Mouse (Mus musculus): ENCODE data around the gene Eif4e1b. TPM values are rescaled to one million over a fixed set of nuclear protein-coding genes. Genes with fewer than 3 reads are reported as not detected.

Gene Eif4e1b
- polyA plus RNA-seq, 1 experiment = not detected

- no peaks in the 10 kb centered on the region for H3K27me3 ChIP-seq (ENCODE audit: control insufficient read depth, insufficient read depth, low read length)
- TF ChIP-seq CTCF (IDR thresholded peaks at IDR 0.05; ENCODE audit: borderline replicate concordance, control insufficient read depth, extremely low read depth, insufficient read depth, low read length, poor library complexity) = no peak
- no peak for TF ChIP-seq POLR2A (IDR thresholded peaks at IDR 0.05; ENCODE audit: control insufficient read depth, extremely low read depth, insufficient read depth, low read length, poor library complexity)
- no peaks in the 10 kb centered on the region for H3K4me1 ChIP-seq (replicated peaks; ENCODE audit: control insufficient read depth, insufficient read depth, low read length)
- no peak overlapping the region for H3K4me3 ChIP-seq (ENCODE audit: control insufficient read depth, insufficient read depth, low read length)
- WGBS = 94% methylated on average over 14 of the region's 14 CpGs
- H3K27ac ChIP-seq (ENCODE audit: control insufficient read depth, insufficient read depth, low read length) = no peak overlapping the region
- no peaks in the 10 kb centered on the region for H3K36me3 ChIP-seq (ENCODE audit: control insufficient read depth, insufficient read depth, low read length)
- no peak for DNase-seq
Measured at GRCm38 (mm10) chr13:54836351-54837030, 52.7 kb downstream of the Eif4e1b start.

- Histone ChIP-seq H3K27ac (ENCODE audit: control insufficient read depth, insufficient read depth, low read length) (no peak overlapping the region), H3K4me3 (ENCODE audit: control insufficient read depth, insufficient read depth, low read length) (no peak overlapping the region), H3K36me3 (ENCODE audit: control insufficient read depth, insufficient read depth, low read length) (no peaks in the 10 kb centered on the region), H3K27me3 (ENCODE audit: control insufficient read depth, insufficient read depth, low read length) (no peaks in the 10 kb centered on the region), H3K4me1 (replicated peaks; ENCODE audit: control insufficient read depth, insufficient read depth, low read length) (no peaks in the 10 kb centered on the region)
- 81% methylated on average over 5 of the region's 5 CpGs for WGBS
- no peak for TF ChIP-seq CTCF (IDR thresholded peaks at IDR 0.05; ENCODE audit: borderline replicate concordance, control insufficient read depth, extremely low read depth, insufficient read depth, low read length, poor library complexity)
- TF ChIP-seq POLR2A (IDR thresholded peaks at IDR 0.05; ENCODE audit: control insufficient read depth, extremely low read depth, insufficient read depth, low read length, poor library complexity) = no peak
- DNase-seq = no peak
Measured at GRCm38 (mm10) chr13:54837061-54837460, 53.3 kb downstream of the Eif4e1b start.

- WGBS = 11% methylated on average over 9 of the region's 9 CpGs
- no peak for DNase-seq
- TF ChIP-seq POLR2A (IDR thresholded peaks at IDR 0.05; ENCODE audit: control insufficient read depth, extremely low read depth, insufficient read depth, low read length, poor library complexity) = no peak
- no peak for TF ChIP-seq CTCF (IDR thresholded peaks at IDR 0.05; ENCODE audit: borderline replicate concordance, control insufficient read depth, extremely low read depth, insufficient read depth, low read length, poor library complexity)
- no peaks in the 10 kb centered on the region for H3K4me1 ChIP-seq (replicated peaks; ENCODE audit: control insufficient read depth, insufficient read depth, low read length)
- H3K36me3 ChIP-seq (ENCODE audit: control insufficient read depth, insufficient read depth, low read length) = no peaks in the 10 kb centered on the region
- H3K27me3 ChIP-seq (ENCODE audit: control insufficient read depth, insufficient read depth, low read length) = no peaks in the 10 kb centered on the region
- no peak overlapping the region for H3K27ac ChIP-seq (ENCODE audit: control insufficient read depth, insufficient read depth, low read length)
- no peak overlapping the region for H3K4me3 ChIP-seq (ENCODE audit: control insufficient read depth, insufficient read depth, low read length)
Measured at GRCm38 (mm10) chr13:54837471-54837889, 53.7 kb downstream of the Eif4e1b start.

Other genes with a start within 250 kb of the Eif4e1b start
- 104 and 105 TPM in 2 replicates for gene 4833439L19Rik, start 218.6 kb upstream of the Eif4e1b start, polyA plus RNA-seq (2012; rRNA removed)
- gene Arl10, start 209.0 kb upstream of the Eif4e1b start, polyA plus RNA-seq (2012; rRNA removed) = 19.8 and 20.5 TPM in 2 replicates
- 8.6 and 8.7 TPM in 2 replicates for gene Nop16, start 193.9 kb upstream of the Eif4e1b start, polyA plus RNA-seq (2012; rRNA removed)
- gene Higd2a, start 193.8 kb upstream of the Eif4e1b start, polyA plus RNA-seq (2012; rRNA removed) = 112 and 116 TPM in 2 replicates
- gene Cltb, start 172.7 kb upstream of the Eif4e1b start, polyA plus RNA-seq (2012; rRNA removed) = 42.2 and 44.6 TPM in 2 replicates
- 36.1 and 38.4 TPM in 2 replicates for gene Faf2, start 162.2 kb upstream of the Eif4e1b start, polyA plus RNA-seq (2012; rRNA removed)
- 601 and 680 TPM in 2 replicates for gene Rnf44, start 90.1 kb upstream of the Eif4e1b start, polyA plus RNA-seq (2012; rRNA removed)
- gene Cdhr2, start 82.5 kb upstream of the Eif4e1b start, polyA plus RNA-seq (2012; rRNA removed) = 1.2 and 1.3 TPM in 2 replicates
- 0.18 and 0.19 TPM in 2 replicates for gene Gprin1, start 34.1 kb upstream of the Eif4e1b start, polyA plus RNA-seq (2012; rRNA removed)
- gene Sncb, start 17.4 kb upstream of the Eif4e1b start, polyA plus RNA-seq (2012; rRNA removed) = 0.53 and 1.6 TPM in 2 replicates
- gene Tspan17, start 5.4 kb downstream of the Eif4e1b start, polyA plus RNA-seq (2012; rRNA removed) = 6.3 and 6.4 TPM in 2 replicates
- 3.1 and 5.9 TPM in 2 replicates for gene Unc5a, start 165.4 kb downstream of the Eif4e1b start, polyA plus RNA-seq (2012; rRNA removed)
- gene Hk3, start 237.4 kb downstream of the Eif4e1b start, polyA plus RNA-seq (2012; rRNA removed) = 3.5 and 4.1 TPM in 2 replicates